Mouse (Mus musculus): ENCODE results near the gene Tpra1.
A peak's percentile ranks its signal among the peaks of the same experiment; 100 is the strongest.

Tpra1 gene

GRCm38 (mm10) chr6:88901947-88902820 lies at the start of gene Tpra1:
Tpra1 (plus strand) TSS chr6:88902251.
- peak; percentile 95 to 96 for DNase-seq (ENCODE audit: low spot score in 2 of 2)

- DNase-seq (ENCODE audit: low spot score in 2 of 2): no peak
These were observed 47.5 kb upstream of the Tpra1 start for GRCm38 (mm10) chr6:88854509-88854908.

- DNase-seq (ENCODE audit: low spot score in 2 of 2): peak; percentile 63 to 64
These were observed 46.4 kb upstream of the Tpra1 start for GRCm38 (mm10) chr6:88855636-88856035.

- no peak for DNase-seq (ENCODE audit: low spot score in 2 of 2)
These were observed 44.8 kb upstream of the Tpra1 start for GRCm38 (mm10) chr6:88857249-88857648.

- DNase-seq (ENCODE audit: low spot score in 2 of 2): no peak
These were observed 44.2 kb upstream of the Tpra1 start for GRCm38 (mm10) chr6:88857830-88858229.

- no peak for DNase-seq (ENCODE audit: low spot score in 2 of 2)
These were observed 43.7 kb upstream of the Tpra1 start for GRCm38 (mm10) chr6:88858341-88858740.

GRCm38 (mm10) chr6:88860914-88861313 lies 41.1 kb upstream of the Tpra1 start:
- no peak for DNase-seq (ENCODE audit: low spot score in 2 of 2)

- DNase-seq (ENCODE audit: low spot score in 2 of 2): no peak
These were observed 36.3 kb upstream of the Tpra1 start for GRCm38 (mm10) chr6:88865704-88866103.

GRCm38 (mm10) chr6:88869459-88869858 lies 32.6 kb upstream of the Tpra1 start:
- peak; percentile 54 to 55 for DNase-seq (ENCODE audit: low spot score in 2 of 2)

- no peak for DNase-seq (ENCODE audit: low spot score in 2 of 2)
These were observed 31.5 kb upstream of the Tpra1 start for GRCm38 (mm10) chr6:88870594-88870993.

- DNase-seq (ENCODE audit: low spot score in 2 of 2): peak; percentile 69 to 74
These were observed 30.5 kb upstream of the Tpra1 start for GRCm38 (mm10) chr6:88871546-88871945.

- no peak for DNase-seq (ENCODE audit: low spot score in 2 of 2)
These were observed 29.2 kb upstream of the Tpra1 start for GRCm38 (mm10) chr6:88872811-88873210.

- DNase-seq (ENCODE audit: low spot score in 2 of 2): peak; percentile 42 to 54
These were observed 27.8 kb upstream of the Tpra1 start for GRCm38 (mm10) chr6:88873965-88874867.

- DNase-seq (ENCODE audit: low spot score in 2 of 2): peak; percentile 74 to 75
These were observed 27.1 kb upstream of the Tpra1 start, which contains the start of gene Podxl2 for GRCm38 (mm10) chr6:88874868-88875508. Podxl2 (minus strand) TSS chr6:88875044.

GRCm38 (mm10) chr6:88879471-88879870 lies 22.6 kb upstream of the Tpra1 start:
- DNase-seq (ENCODE audit: low spot score in 2 of 2): no peak

- no peak for DNase-seq (ENCODE audit: low spot score in 2 of 2)
These were observed 20.7 kb upstream of the Tpra1 start for GRCm38 (mm10) chr6:88881334-88881733.

GRCm38 (mm10) chr6:88884195-88884594 lies 17.9 kb upstream of the Tpra1 start:
- DNase-seq (ENCODE audit: low spot score in 2 of 2): no peak

- no peak for DNase-seq (ENCODE audit: low spot score in 2 of 2)
These were observed 17.4 kb upstream of the Tpra1 start for GRCm38 (mm10) chr6:88884690-88885089.

- DNase-seq (ENCODE audit: low spot score in 2 of 2): no peak
These were observed 16.2 kb upstream of the Tpra1 start for GRCm38 (mm10) chr6:88885644-88886416.

- DNase-seq (ENCODE audit: low spot score in 2 of 2): no peak
These were observed 15.6 kb upstream of the Tpra1 start for GRCm38 (mm10) chr6:88886417-88886967.
